Mouse (Mus musculus) kidney, postnatal 0 days (tissue): Measurements from ENCODE around the gene Slco4a1. TPM values are rescaled to one million over a fixed set of nuclear protein-coding genes. Genes with fewer than 3 reads are reported as not detected.

Experiments used
- ATAC-seq: fragments of 200-750 bp; cut with Nextera tagmentation; replicated peaks from 2 replicates; pipeline ENCODE4 v1.8.0; 2017; ENCODE audit warnings: low read depth, moderate number of reproducible peaks, moderate TSS enrichment, moderate library complexity; ENCODE audit not compliant: low FRiP score
- DNase-seq: peaks from one replicate; pipeline ENCODE4 v3.0.0-alpha.2; 2016; ENCODE audit warnings: low spot score
- H3K27ac ChIP-seq: fragments of 300-500 bp; sonication (generic); 2 replicates; pipeline ENCODE4 v1.5.1; 2014; ENCODE audit warnings: mild to moderate bottlenecking
- H3K27me3 ChIP-seq: fragments of 300-500 bp; sonication (generic); 2 replicates; pipeline ENCODE4 v1.6.1; 2014; ENCODE audit warnings: low read length, mixed read lengths; ENCODE audit not compliant: insufficient read depth
- H3K36me3 ChIP-seq: fragments of 300-500 bp; sonication (generic); 2 replicates; pipeline ENCODE4 v1.6.1; 2014; ENCODE audit warnings: low read length, mixed read lengths; ENCODE audit not compliant: insufficient read depth
- H3K4me1 ChIP-seq: fragments of 300-500 bp; sonication (generic); replicated peaks from 2 replicates; pipeline ENCODE4 v1.6.1; 2014; ENCODE audit warnings: antibody characterized with exemption, low read length, mixed read lengths; ENCODE audit not compliant: insufficient read depth
- H3K4me2 ChIP-seq: fragments of 300-500 bp; sonication (generic); 2 replicates; pipeline ENCODE4 v1.6.1; 2014; ENCODE audit warnings: mild to moderate bottlenecking, low read length, moderate library complexity, mixed read lengths
- H3K4me3 ChIP-seq: fragments of 300-500 bp; sonication (generic); replicated peaks from 2 replicates; pipeline ENCODE4 v1.5.1; 2014; ENCODE audit warnings: low read depth, low read length
- H3K9ac ChIP-seq: fragments of 300-500 bp; sonication (generic); 2 replicates; pipeline ENCODE4 v1.6.1; 2014; ENCODE audit warnings: low read depth, low read length
- H3K9me3 ChIP-seq: fragments of 300-500 bp; sonication (generic); replicated peaks from 2 replicates; pipeline ENCODE4 v1.6.1; 2016; ENCODE audit warnings: low read length, inconsistent platforms, mixed read lengths
- CTCF ChIP-seq: IDR thresholded peaks from 2 replicates; pipeline ENCODE4 v1.5.1; 2016; ENCODE audit warnings: antibody characterized with exemption, low read depth, mild to moderate bottlenecking, moderate library complexity
- WGBS: fragments of 180-500 bp; shearing (Covaris S2); extraction: QIAGEN DNeasy Blood & Tissue Kit; methylation state at CpG from one replicate; pipeline ENCODE4 v1.1.7; 2014; 5-methylcytosine and 5-hydroxymethylcytosine counted together
- polyA plus RNA-seq: library from polyadenylated mRNA; unstranded; fragments of >200 nt; fragmentation: Nextera tagmentation; extraction: Ambion mirVana; gene quantifications from 2 replicates; pipeline ENCODE4 v1.2.1, GENCODE M21; 2015

Gene Slco4a1
- polyA plus RNA-seq, 1 experiment from 2014 or later = 11.9 TPM

- no peak for DNase-seq
- TF ChIP-seq CTCF = no peak
- no peak for ATAC-seq
- Histone ChIP-seq H3K27ac (no peak overlapping the region), H3K4me1 (0 out of 2 replicates have a peak, but pooled peaks cover 3% of the 10 kb centered on the region), H3K4me3 (no peak overlapping the region), H3K4me2 (no peak overlapping the region), H3K36me3 (no peaks in the 10 kb centered on the region), H3K27me3 (no peaks in the 10 kb centered on the region), H3K9ac (no peak overlapping the region), H3K9me3 (no peaks in the 10 kb centered on the region)
- 77% methylated on average over 14 of the region's 14 CpGs for WGBS
Measured at GRCm38 (mm10) chr2:180508455-180509115, 52.5 kb downstream of the Slco4a1 start.

GRCm38 (mm10) chr2:180510867-180511266, 54.8 kb downstream of the Slco4a1 start:
- Histone ChIP-seq H3K27me3 (no peaks in the 10 kb centered on the region), H3K9me3 (no peaks in the 10 kb centered on the region), H3K9ac (no peak overlapping the region), H3K4me2 (no peak overlapping the region), H3K36me3 (no peaks in the 10 kb centered on the region), H3K4me1 (0 out of 2 replicates have a peak, but pooled peaks cover 3% of the 10 kb centered on the region), H3K4me3 (no peak overlapping the region), H3K27ac (no peak overlapping the region)
- no peak for TF ChIP-seq CTCF
- ATAC-seq (no peak), DNase-seq (peak; percentile 36)
- WGBS = 25% methylated on average over 5 of the region's 5 CpGs

GRCm38 (mm10) chr2:180511875-180512661, 56.0 kb downstream of the Slco4a1 start:
- no peak overlapping the region for H3K4me3 ChIP-seq
- 27% methylated on average over 13 of the region's 13 CpGs for WGBS
- H3K36me3 ChIP-seq = no peaks in the 10 kb centered on the region
- peak; percentile 59 for DNase-seq
- no peak overlapping the region for H3K4me2 ChIP-seq
- H3K27ac ChIP-seq = 0 out of 2 replicates have a peak overlapping the region, but pooled peaks have one; percentile 10
- H3K4me1 ChIP-seq = 0 out of 2 replicates have a peak, but pooled peaks cover 3% of the 10 kb centered on the region
- no peak overlapping the region for H3K9ac ChIP-seq
- H3K9me3 ChIP-seq = no peaks in the 10 kb centered on the region
- no peaks in the 10 kb centered on the region for H3K27me3 ChIP-seq
- TF ChIP-seq CTCF = no peak
- no peak for ATAC-seq

- ATAC-seq (no peak), DNase-seq (no peak)
- 54% methylated on average over 3 of the region's 3 CpGs for WGBS
- H3K9ac ChIP-seq = no peak overlapping the region
- H3K4me1 ChIP-seq = 0 out of 2 replicates have a peak, but pooled peaks cover 3% of the 10 kb centered on the region
- H3K9me3 ChIP-seq = no peaks in the 10 kb centered on the region
- no peak overlapping the region for H3K27ac ChIP-seq
- no peak overlapping the region for H3K4me3 ChIP-seq
- no peaks in the 10 kb centered on the region for H3K27me3 ChIP-seq
- no peak for TF ChIP-seq CTCF
- no peaks in the 10 kb centered on the region for H3K36me3 ChIP-seq
- H3K4me2 ChIP-seq = no peak overlapping the region
Measured at GRCm38 (mm10) chr2:180513019-180513418, 57.0 kb downstream of the Slco4a1 start.

GRCm38 (mm10) chr2:180513835-180514234, 57.8 kb downstream of the Slco4a1 start:
- no peak overlapping the region for H3K9ac ChIP-seq
- DNase-seq (no peak), ATAC-seq (no peak)
- no peaks in the 10 kb centered on the region for H3K9me3 ChIP-seq
- H3K27ac ChIP-seq = no peak overlapping the region
- no peak overlapping the region for H3K4me3 ChIP-seq
- no peaks in the 10 kb centered on the region for H3K36me3 ChIP-seq
- H3K27me3 ChIP-seq = no peaks in the 10 kb centered on the region
- H3K4me2 ChIP-seq = no peak overlapping the region
- TF ChIP-seq CTCF = no peak
- 54% methylated on average over 4 of the region's 4 CpGs for WGBS
- H3K4me1 ChIP-seq = 0 out of 2 replicates have a peak, but pooled peaks cover 3% of the 10 kb centered on the region

- Histone ChIP-seq H3K4me2 (no peak overlapping the region), H3K36me3 (no peaks in the 10 kb centered on the region), H3K27ac (no peak overlapping the region), H3K27me3 (no peaks in the 10 kb centered on the region), H3K4me1 (no peaks in the 10 kb centered on the region), H3K4me3 (no peak overlapping the region), H3K9me3 (no peaks in the 10 kb centered on the region), H3K9ac (no peak overlapping the region)
- ATAC-seq (no peak), DNase-seq (no peak)
- 86% methylated on average over 5 of the region's 5 CpGs for WGBS
- TF ChIP-seq CTCF = no peak
Measured at GRCm38 (mm10) chr2:180521437-180522221, 65.6 kb downstream of the Slco4a1 start.
